Mouse (Mus musculus) cerebellum, adult 2 months (tissue): ENCODE measurements around the gene Rpl22.
A peak's percentile ranks its signal among the peaks of the same experiment; 100 is the strongest.

Experiments used
- CTCF ChIP-seq: fragments of 200-500 bp; IDR thresholded peaks from 2 replicates; pipeline ENCODE4 v1.5.1; 2011; ENCODE audit warnings: low read depth, mild to moderate bottlenecking, control low read depth, low read length, moderate library complexity, borderline replicate concordance; ENCODE audit not compliant: insufficient read depth
- POLR2A ChIP-seq: fragments of 200-500 bp; IDR thresholded peaks from 2 replicates; pipeline ENCODE4 v1.6.1; 2011; ENCODE audit warnings: low read length, control low read depth, borderline replicate concordance; ENCODE audit not compliant: insufficient read depth

DNA sequence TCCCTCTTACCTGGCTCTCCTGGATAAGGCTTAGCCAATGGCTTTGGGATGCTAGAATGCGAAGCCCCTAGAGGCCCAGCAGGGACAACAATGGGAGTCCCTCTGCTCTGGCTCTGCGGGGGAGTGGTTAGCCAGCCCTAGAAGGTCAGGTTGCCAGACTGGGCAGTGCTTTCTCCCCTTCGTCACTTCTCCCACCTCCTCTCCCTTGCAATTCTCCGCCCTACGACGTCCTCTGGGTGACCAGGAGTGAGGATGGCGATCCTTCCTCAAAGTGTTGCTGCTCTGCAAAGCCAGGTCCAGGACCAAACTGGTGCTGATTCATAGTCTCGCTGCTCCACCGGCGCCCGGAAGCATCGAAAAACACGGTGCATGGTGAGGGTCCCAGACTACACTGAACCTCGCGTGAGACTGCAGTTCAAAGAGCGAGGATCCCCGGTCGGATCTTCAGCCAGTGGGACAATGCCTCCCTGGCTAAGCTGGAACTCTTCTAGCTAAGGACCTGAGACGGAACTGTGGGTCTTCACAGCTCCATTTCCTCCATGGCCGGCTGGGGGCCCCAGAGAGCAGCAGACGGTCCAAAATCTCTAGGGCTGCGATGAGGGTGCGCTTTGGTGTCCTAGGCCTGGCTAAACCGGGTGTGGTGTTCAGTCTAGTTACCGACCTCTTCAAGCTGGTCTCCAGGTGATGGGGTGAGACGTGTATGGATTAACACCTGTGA is 6.9 kb upstream of the Rpl22 start, which contains the start of gene Rnf207:
- TF ChIP-seq CTCF (peak; percentile 65), POLR2A (no peak)
